Mouse (Mus musculus): ENCODE measurements at regions not wholly inside any gene's neighbourhood (a gene's known extent, or its start where the extent isn't known, plus 50 kb on each side); places are given as distances from the start of the nearest gene placed in this dataset.

DNA sequence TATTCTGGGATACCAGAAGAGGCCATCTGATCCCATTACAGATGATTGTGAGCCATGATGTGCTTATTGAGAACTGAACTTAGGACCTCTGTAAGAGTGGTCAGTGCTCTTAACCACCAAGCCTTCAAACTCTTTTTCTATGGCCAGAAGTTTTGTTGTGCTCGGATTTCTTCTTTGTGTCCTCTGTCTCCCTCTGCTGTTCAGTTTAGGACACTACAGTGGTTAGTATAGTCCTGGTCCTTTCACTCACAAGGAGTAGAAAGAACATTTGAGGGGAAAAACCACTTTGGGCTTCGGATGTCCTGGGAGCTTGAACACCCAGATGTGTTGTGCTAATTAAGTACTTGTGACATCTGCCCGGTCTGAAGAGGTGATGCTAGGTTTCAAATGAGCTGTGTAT, 310.4 kb upstream of the Stxbp6 start:
- no peak for DNase-seq
